Mouse (Mus musculus): ENCODE results near the gene Rab40c. TPM values are rescaled to one million over a fixed set of nuclear protein-coding genes. Genes with fewer than 3 reads are reported as not detected.

The Rab40c gene
- total RNA-seq, 2 experiments from 2014 or later, result 48.6 to 52.2 TPM

DNA sequence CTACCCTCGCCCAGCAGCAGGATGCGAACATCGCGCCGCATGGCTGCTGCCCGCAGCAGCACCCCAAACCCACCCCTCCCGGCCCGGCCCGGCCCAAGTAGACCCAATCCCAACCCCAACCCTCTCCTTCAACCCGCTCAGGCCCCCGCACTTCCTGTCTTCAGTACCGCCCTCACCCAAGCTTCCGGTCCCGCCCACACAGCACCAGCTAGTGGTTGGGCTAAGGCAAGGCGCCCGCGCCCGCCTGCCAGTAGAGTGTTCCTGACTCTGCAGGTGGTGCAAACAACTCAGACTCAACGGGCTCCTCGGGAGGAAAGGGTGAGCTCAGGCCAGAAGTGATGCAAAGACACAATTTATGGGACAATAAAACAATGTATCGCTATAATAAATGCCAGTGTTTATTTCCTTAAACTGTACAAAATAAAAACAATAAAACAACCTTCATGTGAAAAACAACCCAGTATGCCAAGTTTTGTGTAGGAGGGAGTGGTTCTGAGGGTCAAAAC is 75.1 kb downstream of the Rab40c start, which contains the start of gene Rhot2:
Gene Rhot2 (minus strand): TSS at position 456 of the 506 bp plus-strand sequence.
- DNase-seq (ENCODE audit: low spot score in 2 of 2), result peak; percentile 89 to 95

DNA sequence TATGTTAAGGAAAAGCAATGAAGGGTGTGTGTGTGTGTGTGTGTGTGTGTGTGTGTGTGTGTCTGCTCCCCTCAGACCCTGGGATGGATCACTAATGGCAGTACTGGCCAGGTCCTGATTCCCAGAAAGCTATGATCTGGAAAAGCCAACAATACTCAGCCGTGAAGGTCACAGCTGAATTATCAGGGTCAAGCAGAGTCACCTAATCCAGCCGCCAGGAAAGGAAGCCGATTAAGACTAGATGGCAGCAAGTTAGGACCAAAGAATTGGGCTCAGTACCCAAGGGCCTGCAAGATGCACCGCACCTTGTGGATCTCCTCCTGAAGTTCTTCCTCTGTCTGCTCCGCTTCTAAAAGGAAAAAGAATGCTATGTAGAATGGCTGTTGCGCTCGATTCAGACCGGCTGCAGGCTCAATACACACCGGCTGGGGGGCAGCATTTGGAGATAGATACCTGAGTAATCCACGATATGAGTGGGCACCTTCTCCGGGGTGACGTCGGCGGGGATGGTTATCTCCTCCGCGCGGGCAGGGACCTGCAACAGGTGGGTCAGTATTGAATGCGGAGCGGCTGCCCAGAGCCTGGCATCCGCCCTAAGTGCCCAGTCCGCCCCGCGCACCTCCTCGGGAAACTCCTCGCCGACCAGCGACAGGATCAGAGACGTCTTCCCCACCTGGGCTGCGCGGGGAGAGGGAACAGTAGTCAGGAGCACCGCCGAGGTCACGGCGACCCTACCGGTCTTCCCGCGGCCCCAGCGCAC is 75.7 kb downstream of the Rab40c start:
- DNase-seq (ENCODE audit: low spot score in 2 of 2), result no peak

DNA sequence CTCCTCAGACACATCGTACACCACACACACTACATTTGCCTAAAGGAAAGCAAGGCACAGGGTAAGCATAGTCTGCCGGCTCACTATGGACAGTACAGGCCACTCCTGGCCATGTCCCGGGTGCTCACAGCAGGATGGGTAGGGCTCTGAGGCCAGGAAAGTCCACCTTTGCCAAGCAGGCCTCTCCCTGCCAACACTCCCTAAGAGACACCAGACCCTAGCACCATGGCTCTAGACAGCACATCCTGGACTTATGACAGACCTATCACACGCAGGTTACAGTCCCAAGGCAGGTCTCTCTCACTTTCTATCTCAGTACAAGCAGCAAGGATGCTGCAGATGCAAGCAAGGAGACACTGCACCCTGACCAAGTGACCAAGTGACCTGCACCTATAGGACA is 76.4 kb downstream of the Rab40c start:
- no peak for DNase-seq (ENCODE audit: low spot score in 2 of 2)

DNA sequence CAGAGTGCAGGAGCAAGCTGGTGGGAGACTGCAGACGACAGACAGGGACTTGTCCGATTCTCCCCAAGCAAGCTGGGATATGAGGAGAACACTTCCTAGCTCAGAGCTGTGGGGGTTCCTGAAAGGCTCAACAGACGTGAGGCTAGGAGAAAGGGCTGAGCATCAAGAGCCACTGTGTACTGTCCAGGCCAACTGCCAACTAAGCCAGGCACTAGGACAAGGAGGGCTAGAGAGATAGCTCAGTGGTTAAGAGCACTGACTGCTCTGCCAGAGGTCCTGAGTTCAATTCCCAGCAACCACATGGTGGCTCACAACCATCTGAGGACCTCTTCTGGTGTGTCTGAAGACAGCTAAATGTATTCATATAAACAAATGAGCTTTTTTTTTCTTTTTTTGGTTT is 77.0 kb downstream of the Rab40c start:
- DNase-seq (ENCODE audit: low spot score in 2 of 2), result no peak

DNA sequence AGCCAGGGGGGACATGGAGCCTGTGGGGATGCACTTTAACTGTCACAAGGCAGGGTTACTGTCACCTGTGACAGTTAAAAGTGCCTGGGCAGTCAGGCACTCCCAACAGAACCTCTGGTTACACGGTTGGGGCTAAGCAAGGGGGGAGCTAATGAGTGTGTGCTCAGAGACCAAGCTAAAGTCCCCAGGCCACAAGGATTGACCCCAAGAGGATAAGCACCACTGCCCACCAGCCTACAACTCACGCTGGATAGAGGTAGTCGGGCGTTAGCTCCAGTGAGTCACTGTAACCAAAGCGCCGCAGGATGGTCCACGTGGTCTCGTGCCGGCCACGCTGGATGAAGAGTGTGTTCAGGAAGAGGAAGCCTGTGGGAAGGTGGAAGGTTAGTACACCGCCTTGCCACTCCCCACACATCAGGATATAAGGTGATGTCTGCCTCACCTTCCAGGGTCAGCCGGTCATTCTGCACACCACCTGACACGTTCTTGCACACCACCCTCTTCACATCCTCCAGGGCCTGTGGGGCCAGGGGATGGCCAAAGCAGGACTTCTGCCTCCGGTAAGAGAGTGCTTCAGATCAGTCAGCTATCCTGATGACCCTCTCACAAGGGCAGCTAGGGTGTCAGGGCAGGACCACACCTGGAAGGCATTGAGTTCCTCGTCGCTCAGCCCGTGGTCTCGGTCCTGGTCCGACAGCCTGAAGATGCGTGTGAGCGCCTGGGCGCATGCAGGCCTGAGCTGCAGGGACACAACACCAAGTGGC is 78.2 kb downstream of the Rab40c start, which contains the start of gene Gm20683:
Gene Gm20683 (minus strand): TSS at position 647 of the 764 bp plus-strand sequence.
- no peak for DNase-seq (ENCODE audit: low spot score in 2 of 2)

DNA sequence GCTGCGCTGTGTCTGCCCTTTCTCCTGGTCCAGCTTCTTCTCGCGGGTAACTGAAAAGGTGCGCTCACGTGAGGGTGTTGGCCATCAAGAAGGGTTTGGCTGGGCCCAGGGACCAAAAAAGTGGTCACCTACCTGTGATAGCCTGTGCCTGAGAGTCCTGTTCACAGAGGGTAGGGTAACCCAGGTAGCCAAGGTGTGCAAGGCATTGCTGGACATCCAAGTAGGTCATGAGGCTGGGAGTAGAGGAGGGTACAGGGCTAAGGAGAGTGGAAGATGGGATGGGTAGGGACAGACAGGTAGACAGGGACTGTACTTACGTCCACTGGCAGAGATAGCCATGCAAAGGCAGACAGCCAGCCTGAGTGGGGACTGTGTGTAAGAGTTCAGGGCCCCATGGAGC is 79.0 kb downstream of the Rab40c start:
- no peak for DNase-seq (ENCODE audit: low spot score in 2 of 2)

DNA sequence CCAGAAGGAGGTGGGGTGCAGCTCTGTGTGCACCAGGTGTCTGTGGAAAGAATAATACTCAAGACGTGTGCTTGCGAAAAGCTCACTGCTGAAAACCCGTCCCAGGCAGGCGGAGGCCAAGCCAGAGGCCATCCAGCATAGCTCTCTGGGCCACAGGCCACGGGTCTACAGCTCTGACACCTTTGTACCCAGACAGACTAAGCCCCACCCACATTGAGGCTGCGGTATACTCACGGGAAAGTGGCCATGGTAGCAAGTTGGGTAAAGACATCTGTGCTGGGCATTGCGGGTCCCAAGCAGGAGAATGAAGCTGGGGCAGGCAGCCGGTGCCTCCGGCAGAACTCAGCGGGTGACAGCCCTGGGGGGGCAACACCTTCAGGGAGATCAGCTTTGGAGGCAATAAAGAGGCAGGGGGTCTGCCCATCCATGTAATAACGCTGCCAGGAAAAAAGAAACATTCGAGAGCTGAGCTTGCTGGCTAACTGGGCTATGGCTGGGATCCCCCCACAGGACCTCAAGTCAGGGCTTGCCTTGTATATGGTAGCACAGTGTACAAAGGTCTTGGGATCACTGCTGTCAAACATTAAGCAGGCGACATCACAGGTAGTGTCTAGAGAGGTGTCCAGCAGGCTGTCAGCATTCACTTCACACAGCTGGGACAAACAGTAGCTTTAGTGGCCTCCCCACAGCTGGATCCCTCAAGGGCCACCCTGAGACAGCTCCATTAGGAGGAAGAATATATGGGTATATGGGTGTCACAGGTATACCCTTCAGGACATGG is 79.9 kb downstream of the Rab40c start:
- no peak for DNase-seq (ENCODE audit: low spot score in 2 of 2)

DNA sequence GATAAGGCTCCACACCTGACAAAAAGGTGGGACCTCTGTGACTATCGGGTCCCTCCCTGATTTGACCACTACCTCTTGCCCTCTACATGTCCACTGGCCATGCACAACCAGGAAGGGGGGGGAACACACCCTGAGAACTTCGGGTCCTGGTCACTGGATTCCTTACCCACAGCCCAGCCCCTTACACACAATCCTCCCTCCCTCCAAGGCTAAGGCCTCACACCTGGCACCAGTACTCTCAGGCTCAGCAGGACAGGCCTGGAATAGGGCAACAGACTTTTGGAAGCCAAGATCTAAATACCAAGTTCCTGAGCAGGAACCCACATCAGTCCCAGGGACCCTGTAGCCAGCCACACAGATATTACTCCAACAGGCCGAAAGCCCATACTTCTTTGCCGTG is 80.6 kb downstream of the Rab40c start:
- DNase-seq (ENCODE audit: low spot score in 2 of 2), result no peak

DNA sequence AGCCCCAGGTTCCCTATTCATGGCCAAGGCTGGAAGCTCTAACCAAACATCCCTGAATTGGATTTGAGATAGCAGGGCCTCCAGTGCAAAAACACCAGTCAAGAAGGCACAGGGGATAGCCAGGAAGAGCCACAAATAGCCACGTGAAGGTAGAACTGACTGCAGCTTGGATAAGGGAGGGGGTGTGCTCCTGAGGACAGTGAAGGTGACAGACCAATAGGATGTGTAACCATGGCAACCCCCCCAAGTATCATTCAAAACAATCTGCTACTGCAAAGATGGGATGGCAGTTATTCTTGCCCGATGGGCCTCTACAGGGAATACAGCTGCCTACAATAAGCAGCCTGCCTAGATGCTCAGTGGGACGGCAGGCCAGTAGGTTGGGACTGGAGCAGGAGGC is 82.0 kb downstream of the Rab40c start:
- DNase-seq (ENCODE audit: low spot score in 2 of 2), result no peak

DNA sequence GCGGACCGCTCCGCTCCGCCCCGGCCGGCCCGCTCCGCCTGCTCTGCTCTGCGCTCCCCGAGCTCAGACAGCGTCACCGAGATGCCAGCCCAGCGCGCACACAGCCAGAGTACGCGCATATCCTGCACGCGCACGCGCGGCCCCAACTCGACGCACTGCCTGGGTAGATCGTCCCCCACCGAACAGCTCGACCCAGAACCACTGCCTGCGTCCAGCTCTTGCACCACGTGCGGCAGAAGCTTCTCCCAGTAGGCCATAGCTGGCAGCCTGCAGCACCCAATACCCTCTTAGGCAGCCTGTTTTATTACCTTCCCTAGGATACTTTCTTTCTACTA is 82.5 kb downstream of the Rab40c start, which contains the start of gene Rhbdl1:
Gene Rhbdl1 (minus strand): TSS at position 220 of the 335 bp plus-strand sequence.
- DNase-seq (ENCODE audit: low spot score in 2 of 2), result peak; percentile 83 to 87

DNA sequence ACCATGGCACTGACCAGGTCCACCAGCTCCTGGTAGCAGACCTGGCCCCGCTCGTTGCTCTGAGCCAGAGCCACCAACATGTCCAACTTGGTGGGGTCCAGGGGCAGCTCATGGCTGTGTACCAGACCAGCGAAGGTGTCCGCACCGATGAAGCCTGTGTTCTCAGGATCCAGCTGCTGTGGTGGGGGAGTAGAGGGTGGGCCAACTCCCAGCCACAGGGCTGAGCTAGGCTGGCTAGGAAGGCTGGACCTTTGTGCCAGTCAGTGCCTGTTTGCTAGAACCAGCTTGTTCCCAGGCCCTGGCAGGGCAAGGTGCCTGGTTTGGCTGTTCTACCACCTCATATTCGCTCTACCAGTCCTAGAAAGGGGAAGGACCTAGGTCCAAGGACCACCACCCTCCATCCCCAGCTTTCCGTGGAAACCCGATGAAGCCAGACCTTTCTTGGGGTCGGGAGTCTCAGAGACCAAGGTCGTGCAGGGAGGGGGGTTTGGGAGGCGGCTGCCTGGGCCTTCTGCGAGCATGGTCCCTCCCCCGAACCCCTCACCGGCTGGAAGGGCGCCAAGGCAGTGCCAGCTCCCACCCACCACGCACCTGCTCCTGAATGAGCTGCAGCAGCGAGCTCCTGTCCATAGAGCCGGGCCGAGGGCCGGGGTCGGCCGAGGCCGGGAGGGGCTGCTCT is 83.0 kb downstream of the Rab40c start:
- DNase-seq (ENCODE audit: low spot score in 2 of 2), result peak in 1 of 2 experiments; percentile 71

DNA sequence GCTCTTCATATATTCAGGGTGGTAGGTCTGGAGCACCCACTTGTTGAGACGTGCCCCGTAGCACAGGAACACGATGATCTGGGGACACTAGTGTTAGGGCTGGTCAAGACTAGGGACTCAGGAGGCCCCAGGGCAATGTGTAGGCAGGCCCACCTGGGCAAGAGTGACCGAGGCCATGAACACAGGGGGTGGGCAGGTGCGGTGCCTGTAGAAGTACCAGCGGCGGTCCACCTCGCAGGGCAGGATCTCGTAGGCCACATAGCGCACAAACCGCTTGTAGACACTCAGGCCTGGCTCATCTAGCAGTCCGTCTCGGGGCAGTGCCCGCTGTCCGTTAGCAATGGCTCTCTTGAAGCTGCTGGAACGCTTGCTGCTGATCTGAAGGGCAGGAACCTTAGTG is 83.7 kb downstream of the Rab40c start:
- DNase-seq (ENCODE audit: low spot score in 2 of 2), result no peak

DNA sequence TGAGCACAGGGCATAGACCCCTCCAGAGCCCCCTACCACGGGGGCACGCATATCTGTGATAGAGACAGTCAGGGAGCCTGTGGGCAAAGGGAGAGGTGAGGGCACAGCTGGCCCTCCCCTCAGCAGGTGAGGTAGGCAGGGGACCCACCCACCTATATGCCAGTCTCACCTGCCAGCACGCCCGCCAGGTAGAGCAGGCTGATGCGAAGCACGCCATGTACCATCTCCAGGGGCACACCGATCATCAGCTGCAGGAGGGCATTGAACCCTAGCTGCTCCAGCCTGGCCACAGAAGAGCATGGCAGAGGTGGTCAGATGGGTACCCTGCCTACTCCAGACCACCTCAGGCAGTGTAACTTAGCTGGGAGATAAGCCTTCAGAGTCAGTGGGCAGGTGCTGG is 84.2 kb downstream of the Rab40c start:
- DNase-seq (ENCODE audit: low spot score in 2 of 2), result no peak

DNA sequence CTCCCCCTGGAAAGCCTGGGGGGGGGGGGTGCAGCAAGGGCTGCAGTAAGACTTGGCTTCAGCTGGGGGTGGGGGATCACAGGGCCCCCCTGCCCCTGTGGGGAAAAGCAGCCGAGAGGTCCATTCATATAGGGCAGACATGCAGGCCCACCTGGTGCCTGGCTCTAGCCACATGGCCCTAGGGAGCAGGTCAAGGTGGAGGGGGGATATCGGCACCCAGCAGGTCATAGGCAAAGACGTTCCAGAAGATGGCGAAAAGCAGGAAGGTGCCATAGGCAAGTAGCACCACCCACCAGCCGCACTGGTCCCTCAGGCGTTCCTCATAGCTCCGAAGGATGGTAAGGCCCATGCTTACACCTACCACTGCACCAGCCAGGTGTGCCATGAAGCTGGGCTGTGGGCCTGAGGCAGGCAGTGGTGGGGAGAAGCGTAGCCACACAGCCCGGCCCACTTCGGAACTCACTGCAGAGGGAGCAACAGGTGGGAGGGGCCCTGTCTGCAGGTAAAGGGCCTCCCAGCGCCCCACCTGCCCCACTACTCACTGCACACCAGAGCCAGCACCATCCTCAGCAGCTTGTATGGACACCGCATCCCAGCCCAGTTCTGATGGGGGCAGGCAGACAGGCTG is 84.8 kb downstream of the Rab40c start:
- no peak for DNase-seq (ENCODE audit: low spot score in 2 of 2)

DNA sequence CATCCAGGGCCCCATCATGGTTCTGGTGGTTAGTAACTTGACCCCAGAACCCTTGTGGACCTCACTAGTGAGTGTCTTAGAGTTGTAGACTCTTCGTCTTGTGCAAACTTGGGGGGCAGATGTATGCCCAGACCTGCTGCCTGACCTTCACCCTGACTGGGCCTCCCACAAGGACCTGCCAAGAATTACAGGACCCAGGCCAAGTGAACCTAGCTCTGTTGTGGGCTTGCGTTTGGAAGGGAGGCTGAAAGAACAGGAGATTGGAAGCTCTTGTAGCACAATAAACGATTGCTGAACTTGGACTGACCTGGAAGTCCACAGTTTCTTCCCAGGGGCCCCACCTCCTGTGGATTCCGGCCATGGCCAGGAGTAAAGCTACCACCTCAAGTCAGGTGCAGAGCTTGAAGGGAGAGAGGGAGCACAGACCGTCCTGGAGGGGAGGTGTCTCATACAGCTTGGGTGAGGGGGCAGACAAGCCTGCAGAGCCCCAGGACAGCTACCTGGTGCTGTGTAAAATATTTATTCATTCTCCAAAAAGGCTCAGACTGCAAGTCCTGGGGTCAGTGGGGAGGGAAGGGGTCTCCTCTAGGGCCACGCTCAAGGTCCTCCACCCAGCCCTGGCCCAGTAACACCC is 85.4 kb downstream of the Rab40c start:
- DNase-seq (ENCODE audit: low spot score in 2 of 2), result no peak

DNA sequence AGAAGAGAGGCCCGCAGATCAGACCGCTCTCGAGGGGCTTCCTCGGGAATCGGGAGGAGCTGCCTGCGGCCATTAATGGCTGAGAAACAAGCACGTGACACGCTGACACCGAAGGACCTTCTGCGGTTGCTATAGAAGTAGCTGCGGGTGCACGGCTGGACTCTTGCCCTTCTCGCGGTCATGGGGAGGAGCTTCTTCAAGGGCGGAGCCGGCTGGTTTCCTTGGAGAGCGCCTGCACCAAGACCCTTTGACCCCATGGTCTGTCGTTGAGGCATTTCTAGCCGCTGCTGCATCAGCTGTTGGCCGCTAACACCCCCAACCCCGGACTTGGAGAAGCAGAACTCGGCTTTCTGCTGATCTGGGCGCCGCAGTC is 86.2 kb downstream of the Rab40c start, which contains the start of gene Stub1:
Gene Stub1 (minus strand): TSS at position 114 of the 373 bp plus-strand sequence.
- peak in 1 of 2 experiments; percentile 89 for DNase-seq (ENCODE audit: low spot score in 2 of 2)

DNA sequence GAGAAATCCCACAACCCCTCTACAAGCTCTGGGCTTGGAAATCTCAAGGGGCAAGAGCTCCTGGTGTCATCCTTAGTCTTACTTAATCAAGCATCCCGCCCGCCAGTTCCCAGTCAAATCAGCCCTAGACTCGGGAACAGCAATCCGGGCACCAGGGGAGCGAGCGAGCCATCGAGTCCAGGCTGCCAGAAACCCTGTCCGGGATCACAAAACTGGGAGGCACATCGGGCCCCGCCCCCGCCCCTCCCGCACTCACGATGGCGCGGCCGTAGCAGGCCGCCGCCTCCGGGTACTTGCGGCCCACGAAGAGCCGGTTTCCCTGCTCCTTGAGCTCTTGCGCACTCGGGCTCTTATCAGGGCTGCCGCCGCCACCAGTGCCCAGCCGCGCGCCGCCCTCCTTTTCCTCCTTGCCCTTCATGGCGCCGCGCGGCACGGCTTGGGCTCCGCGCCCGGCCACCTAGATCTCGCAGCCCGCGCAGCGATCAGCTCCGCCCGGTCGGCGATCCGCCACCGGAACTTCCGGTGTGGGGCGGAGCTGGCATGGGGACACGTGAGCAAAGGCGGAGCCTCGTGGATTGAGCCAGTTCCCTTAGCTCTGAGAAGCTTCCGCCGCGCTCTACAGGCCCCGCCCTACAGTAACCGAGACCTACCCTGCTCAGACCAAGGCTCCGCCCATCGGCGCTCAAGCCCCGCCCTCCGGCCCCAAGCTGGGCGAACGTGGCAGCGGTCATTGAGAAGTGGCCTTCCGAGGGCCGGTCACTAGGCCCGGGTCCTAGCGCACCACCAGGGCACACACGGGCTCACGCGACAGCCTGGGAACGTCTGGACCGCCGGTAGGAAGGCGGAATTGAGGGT is 86.9 kb downstream of the Rab40c start:
- peak; percentile 98 to 99 for DNase-seq (ENCODE audit: low spot score in 2 of 2)

Measured in layer of hippocampus, postnatal 14 days (tissue).